Mouse (Mus musculus) neutrophil, adult 5-6 weeks (primary cell): Measurements from ENCODE around the gene Rubcnl. TPM values are rescaled to one million over a fixed set of nuclear protein-coding genes. Genes with fewer than 3 reads are reported as not detected.

Source experiments
- ATAC-seq: fragments of 151-379, 151-347 bp; 2 replicates; pipeline ENCODE4 v1.8.0; 2017; ENCODE audit warnings: mild to moderate bottlenecking, moderate TSS enrichment; ENCODE audit not compliant: insufficient number of reproducible peaks, poor library complexity, low FRiP score, severe bottlenecking; ENCODE audit errors: extremely low read depth
- total RNA-seq: library from RNA; stranded (forward); fragments of 200-1000 nt; gene quantifications from 2 replicates; pipeline ENCODE4 v1.2.3, GENCODE M21; 2017

Gene Rubcnl
- total RNA-seq = 80.9 and 83.6 TPM in 2 replicates

DNA sequence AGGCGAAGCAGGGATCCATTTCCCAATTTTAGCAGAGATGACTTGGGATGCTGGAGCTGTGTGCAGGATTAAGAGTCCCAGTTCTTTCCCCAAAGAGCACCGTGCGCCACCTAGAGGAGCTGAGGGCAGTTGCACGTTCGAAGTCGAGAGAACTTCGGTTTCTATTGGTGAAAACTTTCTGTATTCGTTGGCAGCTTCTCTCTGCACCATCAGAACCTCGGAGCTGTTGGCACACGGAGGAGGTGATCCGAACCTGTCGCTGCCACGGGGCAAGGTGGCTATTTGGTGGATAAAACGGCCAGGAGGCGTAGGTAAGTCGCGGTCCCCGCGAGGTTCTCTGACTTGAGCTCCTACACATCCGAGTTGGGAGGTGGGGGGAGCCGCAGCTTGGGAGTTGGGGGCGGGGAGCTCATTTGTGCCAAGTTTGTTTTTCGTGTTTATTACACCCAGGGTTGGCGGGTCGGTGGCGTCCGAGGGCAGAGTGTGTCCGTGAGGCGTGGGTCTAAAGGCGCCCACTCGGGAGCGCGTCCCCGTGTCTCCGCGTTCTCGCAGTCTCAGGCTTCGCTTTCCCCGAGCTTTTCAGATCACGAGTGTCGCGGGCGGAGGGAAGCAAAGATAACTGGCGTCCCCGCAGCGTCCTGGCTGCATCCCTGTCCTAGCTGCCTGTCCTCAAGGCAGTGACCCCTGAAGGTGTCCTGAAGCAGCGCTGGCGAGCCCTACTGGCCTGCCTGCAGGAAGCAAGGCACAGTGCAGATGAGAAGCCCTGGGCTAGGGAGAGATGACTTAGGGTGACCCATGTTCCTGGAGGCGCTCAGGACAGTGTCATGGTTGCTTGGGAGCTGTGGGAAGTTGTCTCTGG is at the start of gene Rubcnl:
TSS of gene Rubcnl (plus strand) at position 172 of the 859 bp plus-strand sequence.
- peak; percentile 65 for ATAC-seq

DNA sequence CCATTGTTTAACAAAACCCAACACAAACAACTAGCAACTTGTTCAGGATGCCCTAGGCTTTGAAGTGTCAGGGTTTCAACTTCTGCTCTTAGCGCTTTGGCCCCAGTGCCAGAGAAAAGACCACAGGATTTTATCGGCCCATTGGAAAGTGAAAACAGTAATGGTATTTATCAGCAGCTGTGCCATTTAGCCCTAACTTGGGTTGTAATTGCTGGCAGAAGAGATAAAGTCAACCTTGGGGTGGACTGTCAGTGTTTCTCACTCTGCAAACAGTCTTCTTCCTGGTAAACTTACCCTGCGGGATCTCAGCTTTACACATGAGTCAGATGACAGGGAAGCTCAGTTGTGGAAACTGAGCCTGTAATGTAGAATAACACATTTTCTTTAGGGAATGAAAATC is 43.6 kb upstream of the Rubcnl start:
- ATAC-seq = no peak

DNA sequence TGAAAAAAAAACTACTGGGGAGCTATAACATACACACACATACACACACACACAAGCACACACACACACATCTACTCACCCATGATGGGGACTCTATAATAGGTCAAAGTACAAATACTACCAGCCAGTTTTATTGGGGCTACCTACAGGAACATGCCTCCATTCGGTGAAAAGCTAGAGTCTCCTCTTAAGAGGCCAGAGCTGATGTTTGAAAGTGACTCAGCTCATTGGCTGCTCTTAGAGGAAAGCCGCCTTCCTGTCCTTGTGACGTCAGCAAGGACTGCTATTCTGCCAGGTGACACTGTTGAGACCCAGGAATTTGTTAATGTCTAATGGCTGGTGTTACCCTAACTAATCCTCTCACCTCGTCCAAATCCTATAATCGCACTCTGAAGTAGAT is 43.1 kb upstream of the Rubcnl start:
- no peak for ATAC-seq

DNA sequence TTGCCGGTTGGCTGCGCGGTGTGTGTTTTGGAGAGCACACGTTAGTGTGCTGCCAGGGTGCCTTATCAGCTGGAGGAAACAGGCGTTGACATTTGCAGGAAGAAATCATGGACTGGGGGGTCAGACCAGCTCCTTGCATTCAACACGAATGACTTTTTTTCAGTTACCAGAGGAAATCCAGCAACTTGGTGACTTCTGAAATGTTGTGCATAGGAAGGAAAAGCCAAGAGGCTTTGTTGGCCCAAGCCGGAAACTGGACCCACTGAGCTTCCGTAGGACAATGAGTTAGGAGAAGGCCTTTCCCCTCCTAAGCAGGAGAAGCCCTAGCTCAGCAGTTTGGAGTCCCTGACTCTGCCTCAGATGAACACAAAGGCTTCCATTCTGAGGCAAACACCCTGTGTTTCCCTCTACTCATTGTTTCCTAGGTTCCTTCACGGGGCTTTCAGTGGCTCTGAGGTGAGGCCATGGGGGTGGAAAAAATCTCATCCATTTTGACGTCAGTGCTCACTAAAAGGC is 41.6 kb upstream of the Rubcnl start:
- no peak for ATAC-seq

DNA sequence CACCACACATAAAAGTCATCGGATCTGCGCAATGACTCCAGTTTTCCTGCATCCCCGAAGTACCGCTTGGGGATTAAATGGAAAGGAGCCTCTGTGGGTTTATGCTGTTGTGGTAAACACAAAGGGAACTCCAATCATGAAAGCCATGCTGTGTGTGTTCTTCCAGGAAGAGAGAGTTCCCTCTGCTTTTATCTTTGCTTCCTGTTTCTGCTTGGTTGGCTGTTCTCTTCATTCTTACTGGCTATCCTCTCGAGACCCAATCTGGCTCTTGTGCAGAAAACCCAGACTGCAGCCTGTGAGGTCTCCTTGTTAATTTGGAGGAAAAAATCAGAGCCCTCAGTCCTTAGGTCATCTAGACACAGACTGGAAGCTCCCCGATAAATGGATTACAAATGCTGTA is 38.9 kb upstream of the Rubcnl start:
- no peak for ATAC-seq

DNA sequence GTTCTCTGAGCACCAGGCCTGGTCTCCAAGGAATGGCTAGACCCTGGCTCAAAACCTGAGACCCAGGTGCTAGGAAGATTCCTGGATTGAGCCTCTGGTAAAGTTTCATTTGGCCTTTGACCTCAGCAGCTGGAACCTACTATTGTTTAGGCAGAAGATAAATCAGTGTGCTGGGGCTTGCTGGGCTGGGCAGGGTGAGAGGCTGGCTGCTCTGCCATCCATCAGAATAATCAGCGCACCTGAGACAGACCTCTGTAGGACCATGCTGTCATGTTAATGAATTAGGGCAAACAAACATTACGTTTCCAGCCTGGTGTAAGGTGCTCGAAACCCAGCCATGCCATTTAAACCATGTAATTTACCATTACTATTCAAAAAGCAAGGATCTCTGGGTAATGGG is 34.8 kb upstream of the Rubcnl start:
- no peak for ATAC-seq

DNA sequence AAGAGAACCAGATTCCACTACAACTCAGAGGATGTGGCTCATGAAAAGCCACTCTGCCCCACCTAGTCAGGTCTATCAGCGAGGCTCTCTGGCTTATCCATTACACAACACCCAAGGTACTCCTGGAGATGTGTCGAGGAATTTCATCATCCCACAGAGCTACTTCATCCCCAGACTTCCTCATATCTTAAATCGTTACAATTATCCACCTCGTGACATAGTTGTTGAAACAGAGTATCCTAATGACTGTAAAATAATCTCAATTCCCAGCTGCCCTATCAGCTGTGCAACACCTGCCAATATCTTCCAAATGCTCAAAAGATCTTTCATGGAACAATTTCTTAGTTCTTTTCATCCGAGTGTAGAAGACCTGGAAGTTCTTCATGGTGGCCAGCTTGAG is 32.7 kb upstream of the Rubcnl start:
- ATAC-seq = no peak

DNA sequence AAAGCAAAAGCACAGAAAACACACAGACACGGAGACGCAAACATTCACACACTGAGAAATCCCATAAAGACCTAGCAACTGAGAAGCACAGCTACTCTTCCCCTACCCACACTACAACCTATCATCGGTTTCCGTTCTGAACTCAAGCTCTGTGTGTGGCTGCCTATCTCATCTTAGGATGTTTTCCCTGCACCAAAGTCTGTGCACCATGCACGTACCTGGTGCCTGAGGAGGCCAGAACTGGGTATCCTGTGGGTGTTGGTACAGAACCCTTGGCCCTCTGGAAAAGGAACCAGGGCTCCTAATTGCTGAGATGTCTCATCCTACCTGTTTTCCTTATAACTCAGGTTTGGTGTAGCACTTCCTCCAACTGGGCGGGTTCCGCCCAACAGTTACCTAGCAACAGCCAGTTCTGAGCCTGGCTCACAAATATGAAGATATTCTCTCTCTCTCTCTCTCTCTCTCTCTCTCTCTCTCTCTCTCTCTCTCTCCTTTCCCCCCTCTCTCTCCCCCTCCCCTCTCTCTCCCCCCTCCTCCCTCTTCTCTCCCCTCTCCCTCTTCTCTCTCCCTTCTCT is 30.9 kb upstream of the Rubcnl start:
- ATAC-seq = no peak

DNA sequence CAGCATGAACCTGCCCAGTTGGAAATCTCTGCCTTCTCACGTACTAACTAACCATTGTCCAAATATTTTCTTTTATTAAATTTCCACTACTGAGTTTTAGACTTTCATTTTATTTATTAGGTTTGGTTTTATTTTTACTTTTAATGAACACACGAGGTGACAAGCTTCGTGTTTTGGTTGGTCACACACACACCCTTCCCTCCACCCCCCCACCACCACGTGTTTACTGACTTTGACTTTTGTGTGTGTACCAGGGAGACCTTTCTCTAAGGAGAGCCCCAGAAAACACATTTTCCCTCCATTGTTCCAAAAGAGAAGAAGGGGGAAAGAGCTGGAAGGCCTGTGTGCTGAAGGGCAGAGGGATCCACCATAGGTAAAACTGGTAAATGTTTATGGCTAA is 30.2 kb upstream of the Rubcnl start:
- no peak for ATAC-seq

DNA sequence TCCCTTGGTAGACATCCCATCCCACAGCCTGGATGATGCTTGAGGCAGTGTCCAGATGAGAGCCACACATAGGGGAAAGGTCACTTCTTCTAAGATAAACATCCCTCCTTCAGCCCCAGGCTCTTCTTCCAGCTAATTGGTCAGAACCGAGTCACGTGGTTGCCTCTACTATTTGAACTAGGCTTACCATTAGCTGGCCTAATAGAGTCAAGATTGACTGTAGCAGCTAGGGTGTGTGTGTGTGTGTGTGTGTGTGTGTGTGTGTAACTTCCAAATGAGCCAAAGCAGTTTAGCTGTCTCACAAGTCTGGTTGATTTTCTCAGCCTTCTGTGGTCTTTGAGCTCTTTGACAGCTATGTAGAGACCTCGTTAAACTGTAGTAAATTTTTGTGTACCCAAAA is 29.3 kb upstream of the Rubcnl start:
- no peak for ATAC-seq

DNA sequence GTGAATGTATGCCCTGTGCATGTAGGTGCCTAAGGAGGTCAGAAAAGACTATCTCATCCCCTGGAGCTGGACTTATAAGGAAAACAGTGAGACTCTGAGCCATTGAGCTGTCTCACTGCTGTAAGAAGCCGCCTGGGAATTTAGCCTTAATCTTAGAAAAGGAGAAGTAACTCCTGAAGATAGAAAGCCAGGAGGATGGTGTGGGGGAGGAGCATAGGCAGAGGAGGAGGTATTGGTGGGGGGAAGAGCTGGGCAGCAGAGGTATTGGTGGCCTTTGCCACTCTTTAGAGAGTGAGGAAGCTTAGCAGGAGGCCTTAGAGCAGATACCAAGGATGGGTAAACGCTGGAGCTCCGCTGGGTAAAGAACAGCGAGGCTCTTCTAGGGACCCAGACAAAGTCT is 26.5 kb upstream of the Rubcnl start:
- no peak for ATAC-seq

DNA sequence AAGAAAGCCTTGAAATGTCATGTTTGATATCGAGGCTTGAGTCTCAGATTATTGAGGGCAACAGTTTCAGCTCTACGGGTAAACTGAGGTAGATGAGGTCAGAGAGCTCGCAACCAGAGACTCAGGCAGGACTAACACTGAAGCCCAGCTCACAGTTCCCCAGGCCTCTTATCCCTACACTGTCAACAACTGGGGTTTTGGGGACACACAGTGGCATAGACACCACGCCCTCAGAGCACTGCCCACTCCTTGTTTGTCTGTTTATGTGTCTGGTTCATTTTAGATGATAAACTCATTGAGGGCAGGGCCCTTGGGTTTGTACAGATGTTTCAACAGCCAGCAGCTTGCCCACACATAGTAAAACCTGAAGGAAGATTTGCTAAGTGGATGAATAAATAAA is 25.9 kb upstream of the Rubcnl start:
- no peak for ATAC-seq

DNA sequence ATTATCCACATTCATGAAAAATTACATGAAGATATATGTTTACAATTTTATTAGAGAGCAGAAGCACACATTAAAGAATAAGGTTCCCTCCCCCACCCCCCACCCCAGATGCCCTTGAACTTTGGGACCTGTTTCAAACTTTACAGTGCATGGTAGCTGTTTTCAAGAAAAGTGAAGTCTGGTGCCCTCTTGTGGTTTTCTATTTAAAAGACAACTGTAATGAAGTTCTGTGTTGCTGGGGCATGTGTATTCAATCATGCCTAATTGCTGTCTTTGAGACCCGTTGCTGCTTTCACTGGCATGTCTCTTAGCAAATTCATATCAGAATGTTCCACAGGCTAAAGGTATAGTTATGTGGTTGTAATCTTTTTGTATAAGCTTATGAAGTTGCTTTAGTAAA is 25.3 kb upstream of the Rubcnl start:
- ATAC-seq = peak; percentile 82

DNA sequence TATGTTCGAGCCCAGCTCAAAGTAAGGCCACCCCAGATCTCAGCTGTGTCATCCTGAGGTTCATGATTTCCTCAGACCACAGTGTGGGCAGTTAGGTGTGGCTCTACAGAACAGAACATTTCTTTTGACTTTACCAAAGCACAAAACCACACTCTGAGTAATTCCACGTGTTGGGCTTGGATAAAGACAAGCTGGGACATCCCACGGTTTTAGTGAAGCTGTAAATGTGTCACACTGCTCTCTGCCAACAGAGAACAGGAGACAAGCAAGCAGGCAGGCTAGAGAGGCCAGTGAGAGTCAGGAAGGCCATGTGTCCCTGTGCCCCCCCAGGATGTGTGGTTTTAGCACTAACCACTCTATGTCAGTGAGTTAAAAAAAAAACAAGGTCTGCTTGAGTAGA is 19.3 kb upstream of the Rubcnl start:
- ATAC-seq = no peak

DNA sequence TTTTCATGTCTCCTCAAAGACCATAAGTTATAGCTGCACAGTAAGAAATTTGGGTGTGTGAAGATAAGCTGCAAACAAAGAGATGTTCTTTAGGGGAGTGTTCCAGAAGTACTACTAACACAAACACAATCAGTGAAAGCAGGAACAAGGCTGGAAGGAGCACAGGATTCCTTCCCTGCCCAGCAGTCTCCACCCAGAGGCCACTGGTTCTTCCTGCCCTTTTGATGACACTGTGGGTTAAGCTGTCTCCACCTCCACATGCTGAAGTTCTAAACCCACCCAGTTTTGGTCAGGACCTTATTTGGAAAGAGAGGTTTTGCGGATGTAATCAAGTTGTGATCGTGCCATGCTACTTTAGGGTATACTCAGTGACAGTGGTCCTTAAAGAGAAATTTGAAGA is 18.8 kb upstream of the Rubcnl start:
- no peak for ATAC-seq

DNA sequence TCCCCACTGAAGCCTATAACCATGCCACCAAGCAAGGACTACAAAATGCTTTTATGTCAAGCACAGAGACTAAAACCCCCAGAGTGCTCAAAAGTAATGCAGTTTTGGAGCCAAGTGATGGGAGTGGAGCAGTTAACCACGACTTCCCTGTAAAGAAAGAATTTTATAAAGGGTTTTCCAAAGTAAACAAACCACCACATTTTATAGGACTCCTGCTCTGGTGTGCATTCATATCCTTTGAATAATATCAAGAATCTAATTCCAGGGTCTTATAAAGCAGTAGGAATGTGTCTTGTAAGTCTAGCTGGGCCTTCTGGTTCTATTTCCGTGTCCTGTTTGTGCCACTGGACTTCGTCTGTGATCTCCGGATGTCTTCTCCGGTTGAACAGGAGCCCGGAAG is 14.5 kb upstream of the Rubcnl start:
- ATAC-seq = no peak

DNA sequence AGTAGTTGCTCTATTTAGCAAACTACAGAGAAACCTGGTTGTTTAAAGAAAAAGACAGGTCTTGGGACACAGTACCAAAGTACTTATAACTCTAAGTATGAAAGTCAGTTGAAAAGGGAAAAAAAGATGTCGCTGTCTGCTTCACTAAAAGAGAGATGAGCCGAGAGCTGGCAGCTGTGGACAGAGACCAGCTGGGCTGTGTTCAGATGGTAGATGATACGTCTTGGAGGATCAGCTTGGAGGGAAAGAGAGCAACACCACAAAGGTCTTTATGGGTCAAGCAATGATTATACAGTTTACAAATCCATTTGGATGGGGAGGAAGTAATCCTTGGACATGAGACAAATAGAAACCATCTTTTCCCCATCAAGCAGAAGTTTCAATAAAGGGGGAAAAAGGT is 12.5 kb upstream of the Rubcnl start:
- ATAC-seq = no peak

DNA sequence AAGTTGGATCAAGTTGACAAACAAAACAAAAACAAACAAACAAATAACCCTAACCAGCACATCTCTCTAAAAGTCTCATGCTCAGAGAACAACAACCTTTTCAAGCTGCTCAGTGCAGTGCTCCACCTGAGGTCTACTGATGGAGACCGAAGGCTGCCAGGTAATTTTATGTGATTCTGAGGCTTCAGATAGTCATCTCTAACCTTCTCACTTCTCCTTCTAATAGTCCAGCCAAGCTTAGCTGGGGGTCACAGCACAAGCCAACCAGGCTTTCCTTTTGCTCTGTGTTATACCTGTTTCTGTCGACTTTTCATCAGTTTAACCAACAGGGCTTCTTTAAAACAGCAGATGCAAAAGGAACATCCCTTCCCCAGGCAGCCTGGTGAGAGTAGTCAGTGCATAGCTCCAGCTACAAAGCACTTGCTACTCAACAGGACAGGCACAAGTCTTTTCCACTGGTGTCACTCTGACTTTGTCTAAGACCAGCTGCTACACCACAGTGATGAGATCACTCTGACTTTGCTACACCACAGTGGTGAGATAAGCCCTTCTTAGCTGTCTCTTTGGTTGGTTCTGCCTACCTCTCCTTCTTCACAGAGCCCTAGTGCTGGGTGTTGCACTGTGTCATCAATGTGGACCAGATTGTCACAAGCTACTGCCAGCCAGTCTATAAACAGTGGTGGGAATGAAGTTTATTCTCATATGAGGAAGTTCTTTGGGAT is 10.2 kb upstream of the Rubcnl start:
- peak; percentile 31; the same call in 1 of the 2 replicates for ATAC-seq

DNA sequence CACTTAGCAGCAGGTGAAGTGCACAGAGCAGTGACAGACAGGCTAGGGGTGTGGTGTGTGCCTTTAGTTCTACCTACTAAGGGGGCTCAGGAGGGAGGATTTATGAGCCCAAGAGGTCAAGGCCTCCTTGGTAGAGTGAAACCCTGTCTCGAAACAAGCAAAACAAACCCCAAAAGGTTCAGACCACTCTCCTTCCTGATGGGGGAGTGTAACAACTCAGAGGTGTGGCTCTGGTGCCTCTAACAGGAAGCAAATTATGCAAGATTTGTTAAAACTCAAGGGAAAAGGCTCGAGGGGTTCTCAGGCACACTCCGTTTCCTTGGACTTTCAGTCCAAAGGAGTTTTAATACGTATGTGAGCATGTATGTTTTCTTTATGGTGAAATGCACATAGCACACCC is 5.5 kb upstream of the Rubcnl start:
- peak; percentile 14; the same call in 1 of the 2 replicates for ATAC-seq
